Mouse (Mus musculus) heart, postnatal 36 days (tissue): Measurements from ENCODE around the gene Kdm4d. TPM values are rescaled to one million over a fixed set of nuclear protein-coding genes. Genes with fewer than 3 reads are reported as not detected.
"Not testable (repeated sequence)": the region's sequence is repeated elsewhere in the genome, so short reads cannot be mapped to it uniquely, and the experiment has no call there.

Experiments used
- DNase-seq, 2 experiments: peaks; one replicate each; pipeline ENCODE4 v3.0.0; 2021 to 2022
- intact Hi-C: fragments of 180-260 bp; cut with DNase I; formaldehyde crosslinking; loops from one replicate; pipeline ENCODE4 v1.15.1; 2025
- total RNA-seq, 2 experiments: library from RNA; stranded (reverse); gene quantifications; 2 replicates each; pipeline ENCODE4 v1.2.3; 2021

Gene Kdm4d
- total RNA-seq = not detected

GRCm38 (mm10) chr9:14500023-14500915 lies at the start of gene Kdm4d, which contains the start of gene Cwc15:
Gene Kdm4d (minus strand): TSS chr9:14500482.
Gene Cwc15 (plus strand): TSS chr9:14500617.
- intact Hi-C loops = loop anchor here (2.0 to 10.0 kb wide), 4 partner anchors 119 to 1255 kb away; partner anchors contain the start of genes Ankrd49, Ccdc82, Cep57 and Endod1
- DNase-seq = peak; percentile 92

- DNase-seq = no peak
- intact Hi-C loops = no loop called here
These were observed 48.1 kb upstream of the Kdm4d start for GRCm38 (mm10) chr9:14548366-14548761.

DNA sequence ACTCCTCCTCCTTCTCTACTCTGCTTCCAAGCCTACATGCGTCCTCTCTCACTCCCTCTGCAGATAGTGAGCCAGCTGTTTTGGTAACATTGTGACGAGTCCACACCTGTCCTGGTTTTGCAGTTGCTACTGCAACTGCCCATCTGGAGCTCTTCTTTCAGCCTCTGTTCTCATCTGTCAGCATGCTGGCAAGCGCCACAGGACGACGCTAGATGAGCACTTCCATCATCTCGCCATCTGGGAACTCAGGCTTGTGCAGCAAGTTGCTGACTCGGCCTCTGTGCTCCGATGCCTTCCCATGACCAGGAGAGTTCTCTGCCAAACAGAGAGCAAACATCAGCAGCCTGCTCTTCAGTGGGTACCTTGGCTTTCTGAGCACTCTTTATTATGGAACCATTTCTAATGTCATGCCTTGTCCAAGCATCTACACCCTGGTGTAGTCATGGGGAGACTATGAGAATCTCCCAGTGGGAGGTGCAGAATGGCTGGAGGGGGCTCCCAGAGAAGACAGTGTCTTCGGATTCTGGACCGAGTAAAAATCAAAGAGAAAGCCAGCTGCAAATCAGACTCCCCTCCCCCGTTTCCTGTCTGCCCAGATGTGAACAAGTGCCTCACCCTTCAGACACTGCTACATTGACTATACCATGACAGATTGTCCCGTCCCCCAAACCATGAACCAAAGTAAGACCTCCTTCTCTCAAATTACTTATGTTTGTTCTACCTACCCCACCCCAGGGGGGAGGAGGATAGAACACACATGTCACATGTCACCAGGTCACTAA lies 47.5 kb upstream of the Kdm4d start:
- intact Hi-C loops = no loop called here
- DNase-seq = peak; percentile 12 to 31

DNA sequence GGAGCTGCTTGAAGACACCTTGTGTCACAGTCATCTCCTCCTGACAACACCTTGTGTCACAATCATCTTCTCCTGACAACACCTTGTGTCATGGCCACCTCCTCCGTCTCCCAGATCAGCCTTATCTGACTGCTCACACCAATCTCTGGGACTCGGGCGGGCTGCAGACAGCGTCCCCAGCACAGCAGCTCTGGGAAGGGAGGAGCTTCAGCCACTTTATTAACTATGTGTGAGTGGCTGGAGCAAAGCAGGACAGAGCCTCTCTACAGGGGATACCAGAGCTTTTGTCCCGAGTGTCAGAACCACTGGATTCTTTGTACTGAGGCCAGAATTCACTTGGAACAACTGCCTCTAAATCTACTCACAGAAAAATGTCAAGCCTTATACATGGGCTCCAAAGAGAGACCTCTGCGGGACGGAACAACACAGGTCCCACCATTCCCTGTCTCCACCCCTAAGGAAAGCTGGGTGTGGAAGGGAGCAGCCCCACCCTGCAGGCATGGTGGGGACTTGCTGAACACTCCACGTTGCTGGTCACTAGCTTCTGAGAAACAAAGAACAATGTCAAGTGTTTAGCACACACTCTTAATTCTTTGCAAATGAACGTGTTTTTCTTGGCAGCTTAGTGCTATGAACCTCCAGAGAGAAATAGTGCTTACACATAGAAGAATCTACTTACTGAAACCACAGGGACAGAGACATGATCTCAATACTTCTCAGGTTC lies 43.9 kb upstream of the Kdm4d start:
- intact Hi-C loops = no loop called here
- DNase-seq = no peak

DNA sequence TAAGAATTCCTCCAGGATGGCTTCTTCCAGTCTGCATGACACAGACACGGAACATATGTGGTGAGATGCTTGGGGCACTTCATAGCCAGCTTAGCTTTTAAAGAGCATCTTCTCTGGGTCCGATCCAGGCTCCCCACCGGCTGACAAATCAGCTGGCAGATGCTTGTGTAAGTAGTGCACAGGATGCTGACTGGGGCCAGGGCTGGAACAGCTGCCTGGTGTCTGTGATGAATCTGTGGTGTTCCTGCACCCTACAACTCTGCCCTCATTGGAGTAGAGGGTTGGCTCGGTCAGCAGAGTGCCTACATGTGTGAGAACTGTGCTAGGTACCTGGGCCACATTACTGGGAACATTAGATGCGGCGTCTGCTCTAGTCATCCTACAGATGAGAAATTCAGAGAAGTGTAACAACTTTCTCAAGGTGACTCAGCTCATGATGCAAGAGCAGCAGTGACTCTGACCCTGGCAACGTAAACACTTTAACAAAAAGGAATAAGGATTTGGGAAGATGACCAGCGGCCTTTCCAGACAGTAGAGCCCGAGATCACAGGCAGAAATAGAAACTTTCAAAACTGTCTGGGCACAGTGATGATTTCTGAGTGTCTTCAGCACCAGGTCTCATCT lies 34.7 kb upstream of the Kdm4d start:
- no peak for DNase-seq
- intact Hi-C loops = no loop called here

GRCm38 (mm10) chr9:14533659-14534058 lies 33.4 kb upstream of the Kdm4d start:
- intact Hi-C loops = no loop called here
- no peak for DNase-seq

- intact Hi-C loops = no loop called here
- DNase-seq = no peak
These were observed 32.0 kb upstream of the Kdm4d start for GRCm38 (mm10) chr9:14532283-14532682.

- intact Hi-C loops = no loop called here
- no peak for DNase-seq
These were observed 29.7 kb upstream of the Kdm4d start for GRCm38 (mm10) chr9:14530004-14530403.

- intact Hi-C loops = loop anchor here (1.0 to 5.0 kb wide), 3 partner anchors 131 to 239 kb away; no protein-coding TSS in a partner anchor
- peak; percentile 81 to 82 for DNase-seq
These were observed 23.2 kb upstream of the Kdm4d start for GRCm38 (mm10) chr9:14523408-14524043.

DNA sequence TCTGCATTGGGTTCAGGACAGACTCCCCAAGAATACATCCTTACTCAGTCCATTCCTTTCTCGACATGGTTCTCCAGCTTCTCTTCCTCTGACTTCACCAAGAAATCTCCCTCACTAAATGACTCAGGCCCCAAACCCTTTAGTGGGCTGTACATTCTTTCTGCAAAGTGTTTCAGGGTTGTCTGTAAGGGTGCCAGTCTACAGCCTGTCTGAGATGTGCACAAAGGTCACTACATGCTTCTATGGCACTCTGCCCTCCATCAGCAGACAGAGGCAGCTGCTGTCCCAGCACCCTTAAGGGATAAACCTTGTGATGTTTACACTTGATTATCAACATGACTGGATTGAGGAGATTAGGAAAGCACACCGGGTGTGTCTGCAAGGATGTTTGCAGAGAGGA lies 21.4 kb upstream of the Kdm4d start:
- intact Hi-C loops = loop anchor here (2.0 to 5.0 kb wide), 2 partner anchors 133 to 241 kb away; no protein-coding TSS in a partner anchor

GRCm38 (mm10) chr9:14520971-14521670 lies 20.8 kb upstream of the Kdm4d start:
- intact Hi-C loops = loop anchor here (5.0 kb wide), 1 partner anchor 241 kb away; no protein-coding TSS in a partner anchor
- no peak for DNase-seq

More for the DNA sequence above, 21.4 kb upstream of the Kdm4d start:
- no peak for DNase-seq

GRCm38 (mm10) chr9:14518105-14518504 lies 17.8 kb upstream of the Kdm4d start:
- DNase-seq = no peak
- intact Hi-C loops = loop anchor here (10.0 kb wide), 1 partner anchor 497 kb away; no protein-coding TSS in a partner anchor

DNA sequence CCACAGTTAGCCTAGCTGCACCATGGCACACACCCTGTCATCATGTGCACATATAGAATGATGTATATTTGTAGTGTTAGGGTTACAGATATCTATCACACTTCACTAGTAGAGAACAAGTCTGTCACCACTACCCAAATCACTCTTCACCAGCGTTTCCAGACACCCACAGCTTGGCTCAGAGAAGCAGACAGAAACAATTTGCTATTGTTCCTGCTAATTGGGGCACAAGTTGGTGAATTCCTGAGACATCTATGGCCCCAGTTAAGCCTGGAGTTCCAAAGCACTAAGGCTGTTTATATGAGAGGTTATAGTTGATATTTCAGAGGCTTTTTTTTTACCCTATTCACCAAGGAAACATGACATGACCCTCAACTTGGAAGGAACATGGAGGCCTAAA lies 17.0 kb upstream of the Kdm4d start:
- intact Hi-C loops = loop anchor here (10.0 kb wide), 1 partner anchor 498 kb away; no protein-coding TSS in a partner anchor

DNA sequence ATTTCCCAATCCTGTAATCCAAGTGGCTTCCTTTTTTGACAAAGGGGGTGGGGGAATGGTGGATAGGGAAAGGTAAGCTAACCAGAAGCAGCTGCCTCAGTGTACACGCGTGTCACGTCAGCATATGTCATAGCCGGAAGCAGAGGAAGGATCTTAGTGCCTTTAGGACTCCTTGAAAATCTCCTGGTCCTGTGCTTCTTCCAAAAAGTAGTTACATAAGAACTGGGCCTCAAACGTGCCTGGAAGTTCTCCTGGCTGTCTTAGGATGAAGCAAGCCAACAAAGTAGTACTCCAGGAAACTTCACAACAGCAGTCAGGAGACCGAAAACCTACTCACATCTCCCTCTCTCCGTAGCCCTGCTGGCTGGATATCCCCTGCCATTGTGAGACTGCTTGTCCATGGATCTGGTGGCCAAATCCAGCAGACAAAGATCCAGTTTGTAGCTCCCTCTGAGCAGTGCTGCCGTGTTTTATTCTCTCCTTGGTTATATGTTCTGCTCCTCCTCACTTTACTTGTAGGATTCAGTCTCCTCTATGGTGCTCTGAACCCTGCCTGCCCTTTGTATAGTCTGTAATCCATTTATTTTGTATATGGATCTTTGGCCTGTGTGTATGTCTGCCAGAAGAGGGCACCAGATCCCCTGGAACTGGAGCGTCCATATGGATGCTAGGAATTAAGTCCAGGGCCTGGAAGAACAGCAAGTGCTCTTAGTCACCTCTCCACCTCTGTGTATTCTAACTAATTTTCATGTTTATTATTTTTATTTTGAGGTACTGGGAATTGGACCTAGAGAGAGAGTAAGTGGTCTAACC lies 12.6 kb upstream of the Kdm4d start:
- intact Hi-C loops = loop anchor here (2.0 to 10.0 kb wide), 2 partner anchors 186 to 502 kb away; no protein-coding TSS in a partner anchor
- peak; percentile 17 to 18 for DNase-seq

More for the DNA sequence above, 17.0 kb upstream of the Kdm4d start:
- DNase-seq = no peak

DNA sequence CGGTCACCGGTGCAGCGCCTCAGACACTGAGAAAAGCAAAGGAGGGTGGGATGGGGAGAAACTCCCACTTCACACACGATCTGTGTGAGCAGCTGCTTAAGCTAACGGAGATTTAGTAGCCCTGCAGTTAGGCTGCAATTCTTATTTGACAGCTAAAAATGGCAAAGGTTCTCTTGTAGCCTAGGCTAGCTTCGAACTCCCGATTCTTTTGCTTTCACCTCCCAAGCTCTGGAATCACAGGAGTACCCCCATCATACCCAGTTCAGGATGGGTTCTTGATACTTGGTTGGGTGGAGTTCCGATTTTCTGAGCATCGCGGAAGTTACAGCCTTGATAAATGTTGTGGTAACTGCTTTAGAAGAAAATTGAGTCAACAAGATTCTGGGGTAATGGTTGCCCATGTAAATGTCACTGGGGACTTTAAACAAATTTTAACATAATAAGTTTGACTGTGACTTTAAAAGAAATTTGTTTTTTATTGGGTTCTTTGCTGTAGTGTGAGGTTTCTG lies 688 bp upstream of the Kdm4d start:
- intact Hi-C loops = loop anchor here (2.0 to 10.0 kb wide), 4 partner anchors 120 to 1256 kb away; partner anchors contain the start of genes Ankrd49, Ccdc82, Cep57 and Endod1
- no peak for DNase-seq

DNA sequence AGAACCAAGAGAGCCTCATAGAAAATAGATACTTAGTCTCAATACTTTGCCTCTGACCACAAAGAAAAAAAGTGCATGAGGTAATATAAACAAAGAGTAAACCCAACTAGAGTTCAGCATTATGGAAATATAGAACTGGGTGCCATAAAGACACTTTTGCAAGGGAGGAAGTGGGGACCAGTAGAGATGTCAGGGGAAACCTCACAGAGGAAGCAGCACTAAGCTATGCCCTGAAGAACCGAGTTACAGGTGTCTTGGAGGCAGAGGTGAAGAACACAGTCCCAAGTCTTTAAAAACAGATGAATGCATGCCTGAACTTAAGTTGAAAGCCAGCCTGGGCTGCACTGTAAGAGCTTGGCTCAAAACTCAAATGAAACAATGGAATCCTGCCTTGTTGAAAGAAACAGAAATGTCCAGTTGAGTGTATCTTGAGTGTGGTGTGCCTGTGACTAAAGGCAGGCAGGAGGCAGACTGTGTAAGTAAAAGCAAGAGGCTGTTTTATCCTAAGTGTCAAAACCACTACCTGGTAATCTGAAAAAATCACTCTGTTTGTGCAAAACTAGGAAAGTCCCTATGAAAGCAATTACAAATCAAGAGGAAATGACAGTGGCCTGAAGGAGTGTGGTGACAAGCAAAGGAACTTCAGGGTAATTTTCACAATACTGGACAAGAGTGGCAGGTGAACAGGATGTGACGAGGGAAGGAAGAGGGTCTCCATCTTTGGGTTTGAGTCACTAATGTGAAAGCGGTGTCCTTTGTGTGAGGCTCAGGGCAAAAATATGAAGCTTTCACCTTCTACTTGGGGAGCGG lies 1.2 kb downstream of the Kdm4d start:
- intact Hi-C loops = loop anchor here (2.0 to 5.0 kb wide), 2 partner anchors 152 to 610 kb away; no protein-coding TSS in a partner anchor
- no peak for DNase-seq

GRCm38 (mm10) chr9:14463668-14464067 lies 36.6 kb downstream of the Kdm4d start:
- DNase-seq, intact Hi-C loops: not testable (repeated sequence)
